Mouse (Mus musculus) bone marrow macrophage, adult 2 months (primary cell): Measurements from ENCODE around the gene Atf7. TPM values are rescaled to one million over a fixed set of nuclear protein-coding genes. Genes with fewer than 3 reads are reported as not detected.
A peak's percentile ranks its signal among the peaks of the same experiment; 100 is the strongest.

ENCODE experiments used
- H3K27ac ChIP-seq: 2 replicates; pipeline ENCODE4 v1.5.1; 2012; ENCODE audit warnings: low read depth, low read length; ENCODE audit not compliant: insufficient read depth
- H3K4me1 ChIP-seq: 2 replicates; pipeline ENCODE4 v1.6.1; 2012; ENCODE audit warnings: low read length; ENCODE audit not compliant: control insufficient read depth, insufficient read depth
- H3K4me3 ChIP-seq: 2 replicates; pipeline ENCODE4 v1.5.1; 2012; ENCODE audit warnings: mild to moderate bottlenecking, low read length, moderate library complexity; ENCODE audit not compliant: insufficient read depth
- CTCF ChIP-seq: IDR thresholded peaks from 2 replicates; pipeline ENCODE4 v1.5.1; 2012; ENCODE audit warnings: low read depth, mild to moderate bottlenecking, low read length, moderate library complexity
- POLR2A ChIP-seq: IDR thresholded peaks from 2 replicates; pipeline ENCODE4 v1.6.1; 2012; ENCODE audit warnings: mild to moderate bottlenecking, low read depth, low read length, borderline replicate concordance
- polyA plus RNA-seq: library from polyadenylated mRNA; stranded (reverse); fragments of >200 nt; gene quantifications from 2 replicates; pipeline ENCODE4 v1.2.4, GENCODE M21; 2012; ENCODE audit not compliant: missing spikeins, insufficient read depth, insufficient read length

Atf7 gene
- polyA plus RNA-seq, 1 experiment, result 102 TPM

- Histone ChIP-seq H3K27ac (0 out of 2 replicates have a peak overlapping the region, but pooled peaks have one; percentile 10), H3K4me1 (peaks cover 25% of the 10 kb centered on the region), H3K4me3 (peak overlapping the region; percentile 69)
- TF ChIP-seq CTCF (no peak), POLR2A (peak; percentile 92)
Observed at GRCm38 (mm10) chr15:102517631-102517975, 107.7 kb downstream of the Atf7 start.

- H3K27ac ChIP-seq, result 0 out of 2 replicates have a peak within 1 kb of the TSS, but pooled peaks have one; percentile 10
Observed at GRCm38 (mm10) chr15:102516728-102517404, 108.4 kb downstream of the Atf7 start, which contains the start of gene Map3k12. Gene Map3k12 (minus strand): TSS chr15:102517064.

GRCm38 (mm10) chr15:102516293-102516692 is 109.0 kb downstream of the Atf7 start:
- Histone ChIP-seq H3K27ac (no peak overlapping the region), H3K4me3 (peak overlapping the region; percentile 69), H3K4me1 (peaks cover 28% of the 10 kb centered on the region)
- TF ChIP-seq POLR2A (no peak), CTCF (no peak)

More at GRCm38 (mm10) chr15:102516728-102517404, 108.4 kb downstream of the Atf7 start, which contains the start of gene Map3k12:
- TF ChIP-seq POLR2A (no peak), CTCF (no peak; the same call in 1 of the 2 replicates)
- Histone ChIP-seq H3K4me3 (peak within 1 kb of the TSS; percentile 69), H3K4me1 (peaks cover 28% of the 10 kb centered on the region)

- peaks cover 31% of the 10 kb centered on the region for H3K4me1 ChIP-seq
- H3K4me3 ChIP-seq, result no peak overlapping the region
- H3K27ac ChIP-seq, result no peak overlapping the region
- no peak for TF ChIP-seq CTCF
- no peak for TF ChIP-seq POLR2A
Observed at GRCm38 (mm10) chr15:102515791-102516190, 109.5 kb downstream of the Atf7 start.

GRCm38 (mm10) chr15:102515261-102515660 is 110.0 kb downstream of the Atf7 start:
- H3K4me3 ChIP-seq, result no peak overlapping the region
- H3K27ac ChIP-seq, result no peak overlapping the region
- TF ChIP-seq POLR2A (no peak), CTCF (no peak)
- peaks cover 28% of the 10 kb centered on the region for H3K4me1 ChIP-seq

GRCm38 (mm10) chr15:102513004-102513403 is 112.3 kb downstream of the Atf7 start:
- TF ChIP-seq CTCF (no peak), POLR2A (no peak)
- no peak overlapping the region for H3K27ac ChIP-seq
- no peak overlapping the region for H3K4me3 ChIP-seq
- H3K4me1 ChIP-seq, result peaks cover 33% of the 10 kb centered on the region

- peaks cover 37% of the 10 kb centered on the region for H3K4me1 ChIP-seq
- H3K27ac ChIP-seq, result no peak overlapping the region
- no peak for TF ChIP-seq POLR2A
- no peak for TF ChIP-seq CTCF
- no peak overlapping the region for H3K4me3 ChIP-seq
Observed at GRCm38 (mm10) chr15:102512471-102512870, 112.8 kb downstream of the Atf7 start.

GRCm38 (mm10) chr15:102512010-102512409 is 113.3 kb downstream of the Atf7 start:
- no peak for TF ChIP-seq POLR2A
- H3K4me1 ChIP-seq, result peaks cover 41% of the 10 kb centered on the region
- no peak overlapping the region for H3K4me3 ChIP-seq
- H3K27ac ChIP-seq, result no peak overlapping the region

GRCm38 (mm10) chr15:102511285-102511833 is 113.9 kb downstream of the Atf7 start:
- no peak overlapping the region for H3K4me3 ChIP-seq
- TF ChIP-seq CTCF (no peak), POLR2A (no peak)

GRCm38 (mm10) chr15:102510590-102511284 is 114.5 kb downstream of the Atf7 start:
- Histone ChIP-seq H3K4me1 (peaks cover 45% of the 10 kb centered on the region), H3K4me3 (peak overlapping the region; percentile 70), H3K27ac (peak overlapping the region; percentile 67)
- TF ChIP-seq CTCF (no peak), POLR2A (no peak)

More at GRCm38 (mm10) chr15:102511285-102511833, 113.9 kb downstream of the Atf7 start:
- no peak overlapping the region for H3K27ac ChIP-seq
- peaks cover 46% of the 10 kb centered on the region for H3K4me1 ChIP-seq
